Mouse (Mus musculus): ENCODE measurements around the gene Lmcd1. TPM values are rescaled to one million over a fixed set of nuclear protein-coding genes. Genes with fewer than 3 reads are reported as not detected.

The Lmcd1 gene
- polyA plus RNA-seq, 1 experiment from 2014 or later = 3.2 TPM

DNA sequence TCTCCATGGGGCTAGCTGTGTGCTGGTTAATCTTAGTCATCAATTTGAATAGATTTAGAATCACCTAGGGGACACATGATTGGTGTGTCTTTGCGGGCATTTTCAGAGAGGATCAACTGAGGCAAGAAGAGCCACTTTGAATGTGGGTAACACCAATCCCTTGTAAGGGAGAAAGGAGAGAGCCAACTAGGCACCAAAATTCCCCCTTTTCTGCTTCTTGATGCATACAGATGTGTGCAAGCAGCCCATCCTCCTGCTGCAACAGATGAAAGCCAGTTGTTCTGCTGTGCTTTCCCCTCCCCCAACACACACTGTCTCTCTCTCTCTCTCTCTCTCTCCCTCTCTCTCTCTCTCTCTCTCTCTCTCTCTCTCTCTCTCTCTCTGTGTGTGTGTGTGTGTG is 9.2 kb upstream of the Lmcd1 start:
- Histone ChIP-seq H3K4me1 (replicated peaks) (no peaks in the 10 kb centered on the region), H3K4me2 (no peak overlapping the region), H3K27ac (replicated peaks) (no peak overlapping the region), H3K9ac (no peak overlapping the region), H3K9me3 (replicated peaks) (no peaks in the 10 kb centered on the region), H3K27me3 (no peaks in the 10 kb centered on the region; the same call in 1 of the 2 replicates), H3K36me3 (replicated peaks) (no peaks in the 10 kb centered on the region), H3K4me3 (replicated peaks) (no peak overlapping the region)
- 66% methylated on average over 1 of the region's 1 CpGs for WGBS (ENCODE audit: insufficient replicate concordance)
- ATAC-seq (ENCODE audit: insufficient read depth) = no peak

DNA sequence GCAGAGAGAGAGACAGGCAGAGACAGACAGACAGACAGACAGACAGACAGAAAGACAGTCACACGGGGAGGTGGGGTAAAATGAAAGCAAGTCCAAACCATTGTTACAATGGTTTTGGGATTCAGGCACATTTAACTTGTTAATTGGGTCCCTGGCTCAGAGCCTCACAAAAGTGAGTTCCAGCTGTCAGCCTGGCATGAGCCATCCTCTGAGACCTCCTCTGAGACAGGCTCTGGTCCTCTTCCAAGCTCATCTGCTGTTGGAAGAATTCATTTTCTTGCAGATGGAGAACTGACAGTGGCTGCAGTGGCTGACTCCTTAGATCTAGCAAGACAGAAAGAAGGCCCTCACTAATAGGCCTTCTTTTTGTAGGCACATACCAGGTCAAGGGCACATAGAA is 6.9 kb upstream of the Lmcd1 start:
- WGBS (ENCODE audit: insufficient replicate concordance) = 36% methylated on average over 1 of the region's 1 CpGs
- no peak for ATAC-seq (ENCODE audit: insufficient read depth)

DNA sequence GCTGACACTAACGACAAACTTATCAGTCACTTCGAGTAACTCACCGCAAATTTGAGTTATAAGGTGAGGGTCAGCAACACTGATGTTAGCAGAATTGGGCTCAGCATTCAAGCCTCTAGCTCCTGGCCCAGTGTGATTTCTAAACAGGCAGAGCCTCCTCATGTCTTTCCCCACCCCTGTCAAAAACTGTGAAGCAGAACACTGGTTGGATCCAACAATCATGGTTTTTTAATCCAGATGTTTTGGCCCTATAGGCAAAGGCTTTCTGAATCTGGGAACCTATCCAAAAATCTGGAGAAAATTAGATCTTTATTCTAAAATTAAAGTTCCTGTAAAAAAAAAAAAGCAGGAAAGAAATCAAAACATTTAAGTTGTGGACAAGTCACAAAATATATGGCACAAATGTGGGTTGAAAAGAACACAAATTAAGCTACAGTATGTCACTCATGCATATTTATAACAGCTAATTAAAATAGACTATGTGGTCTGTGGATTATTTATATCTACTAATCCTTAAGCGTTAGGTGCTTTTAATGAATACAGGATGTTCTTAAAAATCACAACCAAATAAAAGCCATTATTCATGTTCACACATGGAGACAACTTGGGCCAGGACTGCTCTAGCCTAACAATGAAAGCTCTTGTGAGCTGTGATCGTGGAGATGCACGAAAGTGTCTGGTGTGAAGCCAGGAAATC is 5.7 kb upstream of the Lmcd1 start:
- H3K4me2 ChIP-seq = no peak overlapping the region
- H3K27ac ChIP-seq (replicated peaks) = no peak overlapping the region

More for the DNA sequence above, 6.9 kb upstream of the Lmcd1 start:
- H3K4me2 ChIP-seq = no peak overlapping the region
- no peak overlapping the region for H3K9ac ChIP-seq
- no peaks in the 10 kb centered on the region for H3K36me3 ChIP-seq (replicated peaks)
- no peak overlapping the region for H3K4me3 ChIP-seq (replicated peaks)
- no peak overlapping the region for H3K27ac ChIP-seq (replicated peaks)
- H3K27me3 ChIP-seq = no peaks in the 10 kb centered on the region; the same call in 1 of the 2 replicates
- no peaks in the 10 kb centered on the region for H3K4me1 ChIP-seq (replicated peaks)
- H3K9me3 ChIP-seq (replicated peaks) = no peaks in the 10 kb centered on the region

DNA sequence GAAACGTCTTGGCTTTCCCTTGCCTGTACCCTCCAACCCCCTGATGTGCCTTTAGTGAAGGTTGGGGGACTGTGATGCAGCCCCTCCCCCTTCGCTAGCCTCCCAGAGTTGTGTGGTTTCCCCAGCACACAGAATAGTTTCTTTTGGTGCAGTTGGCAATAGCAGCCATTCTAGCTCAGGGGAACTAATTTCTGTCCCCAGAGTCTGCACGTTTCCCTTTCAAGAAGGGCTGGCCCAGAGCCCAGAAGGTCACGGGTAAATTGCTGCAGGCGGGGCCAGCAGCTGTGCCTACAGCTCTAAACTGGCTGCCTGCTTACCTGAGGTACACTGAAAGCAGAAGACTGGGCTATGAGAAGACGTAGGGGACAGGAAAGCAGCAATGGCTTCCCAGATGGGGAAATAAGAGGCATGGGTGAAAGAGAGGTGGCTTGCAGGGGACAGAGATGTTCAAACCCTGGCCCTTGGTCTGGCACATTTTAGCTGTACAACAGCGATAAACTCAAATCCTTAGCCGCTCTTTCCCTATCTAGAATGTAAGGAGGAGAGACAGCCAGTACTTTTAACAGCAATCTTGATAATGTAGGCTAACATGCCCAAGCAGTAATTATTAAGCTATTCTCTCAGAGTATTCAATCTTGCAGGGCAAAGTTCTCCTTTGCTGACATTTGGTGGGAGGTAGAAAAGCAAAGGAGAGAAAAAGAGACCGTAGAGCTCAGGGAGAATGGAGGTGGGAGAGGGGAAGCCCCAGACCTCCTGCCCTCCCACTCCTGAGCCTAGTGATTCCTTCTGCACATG is 900 bp downstream of the Lmcd1 start:
- WGBS (ENCODE audit: insufficient replicate concordance) = 31% methylated on average over 9 of the region's 9 CpGs
- H3K27ac ChIP-seq (replicated peaks) = no peak overlapping the region
- ATAC-seq (ENCODE audit: insufficient read depth) = no peak
- H3K4me3 ChIP-seq (replicated peaks) = no peak overlapping the region
- H3K27me3 ChIP-seq = peaks cover 18% of the 10 kb centered on the region
- no peaks in the 10 kb centered on the region for H3K9me3 ChIP-seq (replicated peaks)
- H3K9ac ChIP-seq = no peak overlapping the region
- H3K4me2 ChIP-seq = 0 out of 2 replicates have a peak overlapping the region, but pooled peaks have one; percentile 43
- H3K4me1 ChIP-seq (replicated peaks) = no peaks in the 10 kb centered on the region; the same call in 1 of the 2 replicates
- no peaks in the 10 kb centered on the region for H3K36me3 ChIP-seq (replicated peaks)

More for the DNA sequence above, 5.7 kb upstream of the Lmcd1 start:
- ATAC-seq (ENCODE audit: insufficient read depth) = no peak
- Histone ChIP-seq H3K9ac (no peak overlapping the region), H3K27me3 (no peaks in the 10 kb centered on the region; the same call in none of the 2 replicates), H3K9me3 (replicated peaks) (no peaks in the 10 kb centered on the region), H3K4me3 (replicated peaks) (no peak overlapping the region), H3K4me1 (replicated peaks) (no peaks in the 10 kb centered on the region), H3K36me3 (replicated peaks) (no peaks in the 10 kb centered on the region)
- WGBS (ENCODE audit: insufficient replicate concordance) = 65% methylated on average over 6 of the region's 6 CpGs

DNA sequence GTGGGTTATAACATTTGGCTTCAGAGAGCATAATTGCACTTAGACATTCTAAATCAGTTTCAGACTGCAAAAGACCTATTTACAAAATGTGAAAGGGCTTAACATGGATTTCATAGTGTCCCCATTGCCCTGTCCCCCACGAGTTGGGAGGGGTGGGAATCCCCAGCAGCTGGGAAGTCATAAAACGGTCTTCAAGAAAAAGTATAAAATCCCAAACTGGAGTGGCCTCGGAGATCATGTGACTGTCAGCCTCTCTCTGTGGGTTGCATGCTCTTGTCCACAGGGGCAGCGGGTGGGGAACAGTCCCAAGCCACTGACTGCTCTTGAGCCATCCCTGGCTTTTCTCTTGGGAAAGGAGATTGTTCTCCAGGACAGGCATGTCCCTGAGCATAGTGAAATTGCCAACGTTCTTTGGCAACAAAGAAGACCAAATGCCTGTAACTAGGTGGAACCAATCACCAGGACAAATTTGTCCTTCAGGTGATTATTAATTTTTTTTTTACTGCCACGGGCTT is 2.2 kb downstream of the Lmcd1 start:
- no peak for ATAC-seq (ENCODE audit: insufficient read depth)
- Histone ChIP-seq H3K9ac (no peak overlapping the region), H3K27me3 (peaks cover 18% of the 10 kb centered on the region), H3K4me3 (replicated peaks) (no peak overlapping the region), H3K27ac (replicated peaks) (no peak overlapping the region), H3K9me3 (replicated peaks) (no peaks in the 10 kb centered on the region), H3K36me3 (replicated peaks) (no peaks in the 10 kb centered on the region), H3K4me2 (no peak overlapping the region), H3K4me1 (replicated peaks) (no peaks in the 10 kb centered on the region; the same call in 1 of the 2 replicates)
- WGBS (ENCODE audit: insufficient replicate concordance) = 57% methylated on average over 6 of the region's 6 CpGs

DNA sequence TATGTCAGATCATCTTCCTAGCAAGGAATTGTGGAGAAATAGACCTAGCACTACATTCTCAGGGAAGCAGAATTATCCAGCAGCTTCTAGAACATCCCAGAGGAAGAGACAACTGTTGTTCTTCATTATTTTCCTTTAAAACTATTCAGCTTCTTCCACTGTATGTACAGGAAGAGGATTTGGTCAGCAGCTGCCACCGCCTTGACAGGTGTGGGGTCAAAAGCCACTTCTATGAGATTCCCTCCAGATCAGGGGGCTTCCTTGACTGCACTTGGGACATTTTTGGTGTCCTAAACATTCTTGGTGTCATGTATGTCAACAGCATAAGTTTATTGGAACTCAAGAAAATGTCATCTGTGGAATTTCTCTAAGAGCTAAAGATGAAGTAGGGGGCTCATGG is 5.2 kb downstream of the Lmcd1 start:
- Histone ChIP-seq H3K9me3 (replicated peaks) (no peaks in the 10 kb centered on the region), H3K4me2 (no peak overlapping the region), H3K27ac (replicated peaks) (no peak overlapping the region), H3K27me3 (peaks cover 11% of the 10 kb centered on the region; the same call in 1 of the 2 replicates), H3K4me3 (replicated peaks) (no peak overlapping the region), H3K36me3 (replicated peaks) (no peaks in the 10 kb centered on the region), H3K9ac (no peak overlapping the region), H3K4me1 (replicated peaks) (no peaks in the 10 kb centered on the region; the same call in 1 of the 2 replicates)
- 60% methylated on average over 1 of the region's 1 CpGs for WGBS (ENCODE audit: insufficient replicate concordance)
- ATAC-seq (ENCODE audit: insufficient read depth) = no peak

DNA sequence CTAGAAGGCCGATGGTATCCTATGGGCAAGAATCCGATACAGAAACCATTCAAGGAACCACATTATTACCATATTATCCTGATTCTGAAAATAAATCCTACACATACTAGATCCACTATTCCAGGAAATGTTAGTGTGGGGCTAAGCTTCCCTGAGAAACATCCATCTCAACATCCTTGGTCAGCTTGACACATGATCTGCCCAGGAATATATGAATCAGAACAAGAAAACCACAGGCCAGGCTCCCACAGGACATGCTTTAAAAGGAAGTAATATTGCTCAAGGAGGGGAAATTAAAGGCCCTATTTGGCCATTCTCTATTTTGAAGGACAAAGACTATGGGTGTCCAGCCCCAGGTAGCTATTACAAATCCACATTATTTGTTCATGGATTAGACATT is 6.6 kb downstream of the Lmcd1 start:
- no peak overlapping the region for H3K27ac ChIP-seq (replicated peaks)
- no peak overlapping the region for H3K4me2 ChIP-seq
- no peaks in the 10 kb centered on the region for H3K4me1 ChIP-seq (replicated peaks)
- no peaks in the 10 kb centered on the region for H3K36me3 ChIP-seq (replicated peaks)
- H3K27me3 ChIP-seq = no peaks in the 10 kb centered on the region
- WGBS (ENCODE audit: insufficient replicate concordance) = 63% methylated on average over 2 of the region's 2 CpGs
- ATAC-seq (ENCODE audit: insufficient read depth) = no peak
- H3K9me3 ChIP-seq (replicated peaks) = no peaks in the 10 kb centered on the region
- H3K9ac ChIP-seq = no peak overlapping the region
- H3K4me3 ChIP-seq (replicated peaks) = no peak overlapping the region

DNA sequence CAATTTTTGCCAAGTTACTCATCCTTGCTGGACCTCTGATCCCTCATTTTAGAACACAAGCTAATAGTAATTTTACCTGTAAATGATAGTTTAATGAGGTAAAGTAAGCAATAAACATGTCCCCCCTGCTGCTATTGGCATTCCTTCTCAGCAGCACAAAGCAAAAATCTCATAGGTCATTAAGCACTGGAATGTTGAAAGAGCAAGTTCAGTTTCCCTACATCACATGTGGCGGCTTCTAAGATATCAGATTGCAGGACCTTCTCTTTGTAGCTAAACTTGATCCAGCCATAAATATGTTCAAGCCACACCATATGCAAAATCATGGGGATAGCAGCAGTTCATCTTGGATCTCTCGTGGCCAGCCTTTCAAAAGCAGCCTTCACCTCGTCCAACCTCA is 7.4 kb downstream of the Lmcd1 start:
- H3K27ac ChIP-seq (replicated peaks) = no peak overlapping the region
- ATAC-seq (ENCODE audit: insufficient read depth) = no peak
- H3K4me3 ChIP-seq (replicated peaks) = no peak overlapping the region
- 46% methylated on average over 3 of the region's 3 CpGs for WGBS (ENCODE audit: insufficient replicate concordance)
- H3K9me3 ChIP-seq (replicated peaks) = no peaks in the 10 kb centered on the region
- no peaks in the 10 kb centered on the region for H3K27me3 ChIP-seq
- no peak overlapping the region for H3K9ac ChIP-seq
- H3K36me3 ChIP-seq (replicated peaks) = no peaks in the 10 kb centered on the region
- H3K4me1 ChIP-seq (replicated peaks) = no peaks in the 10 kb centered on the region
- no peak overlapping the region for H3K4me2 ChIP-seq

DNA sequence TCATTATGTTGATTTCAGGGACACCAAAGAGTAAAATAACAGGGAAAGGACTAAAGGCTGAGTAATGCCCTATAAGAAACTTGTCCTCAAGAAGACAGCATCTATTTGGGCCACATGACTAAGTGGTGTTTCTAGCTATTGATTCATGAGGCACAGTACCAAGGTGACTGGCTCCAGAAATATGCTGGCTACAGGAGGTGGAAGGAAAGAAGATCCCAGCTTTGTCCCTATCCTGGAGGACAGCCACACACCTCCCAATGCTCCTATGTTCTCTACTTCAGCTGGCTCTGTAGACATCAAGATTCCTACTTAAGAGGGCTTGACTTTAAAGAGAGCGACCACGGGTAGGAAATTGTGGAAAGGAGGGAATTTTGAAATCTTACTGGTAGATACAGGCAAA is 8.4 kb downstream of the Lmcd1 start:
- H3K9ac ChIP-seq = no peak overlapping the region
- no peak overlapping the region for H3K27ac ChIP-seq (replicated peaks)
- no peaks in the 10 kb centered on the region for H3K4me1 ChIP-seq (replicated peaks)
- no peaks in the 10 kb centered on the region for H3K36me3 ChIP-seq (replicated peaks)
- no peaks in the 10 kb centered on the region for H3K9me3 ChIP-seq (replicated peaks)
- H3K27me3 ChIP-seq = no peaks in the 10 kb centered on the region
- no peak overlapping the region for H3K4me2 ChIP-seq
- WGBS (ENCODE audit: insufficient replicate concordance) = 75% methylated on average over 2 of the region's 2 CpGs
- ATAC-seq (ENCODE audit: insufficient read depth) = no peak
- H3K4me3 ChIP-seq (replicated peaks) = no peak overlapping the region

DNA sequence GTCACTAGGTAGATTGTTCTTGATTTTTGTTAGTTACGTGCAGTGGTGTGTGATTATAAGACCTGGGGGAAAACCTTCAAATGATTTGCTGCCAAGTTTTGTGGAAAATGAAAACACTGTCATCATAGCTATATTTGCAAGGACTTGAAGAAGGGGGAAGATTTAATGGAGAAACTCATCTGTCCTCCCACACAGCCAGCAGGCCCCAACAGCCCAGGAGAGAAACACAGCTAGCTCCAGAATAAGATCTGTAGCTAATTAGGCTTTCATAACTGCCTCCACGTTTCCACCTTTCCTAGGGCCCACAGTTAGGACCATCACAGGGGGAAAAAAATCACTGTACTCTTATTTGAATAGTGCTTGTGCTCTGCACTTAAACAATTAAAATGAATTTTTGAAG is 10.5 kb downstream of the Lmcd1 start:
- ATAC-seq (ENCODE audit: insufficient read depth) = no peak
- 67% methylated on average over 2 of the region's 2 CpGs for WGBS (ENCODE audit: insufficient replicate concordance)

DNA sequence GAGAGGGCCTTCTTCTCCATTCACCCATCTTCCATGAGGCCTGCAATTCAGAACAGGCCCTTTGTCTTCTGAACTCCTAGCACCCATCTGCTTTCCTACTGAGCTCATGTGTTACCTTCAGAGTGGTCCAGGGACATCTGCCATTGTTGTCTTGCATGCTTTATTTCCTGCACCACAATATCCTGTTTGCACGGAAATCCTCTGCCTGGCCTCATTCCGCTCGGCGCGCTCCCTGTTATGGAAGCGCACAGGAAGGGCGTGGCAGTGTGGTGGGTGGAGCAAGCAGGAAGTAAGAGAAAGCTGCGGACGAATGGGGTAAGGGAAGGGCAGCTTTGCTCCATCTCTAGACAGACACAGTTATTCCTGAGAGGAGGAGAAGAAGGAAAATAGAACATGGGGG is 14.1 kb downstream of the Lmcd1 start:
- Histone ChIP-seq H3K9ac (no peak overlapping the region), H3K4me3 (replicated peaks) (no peak overlapping the region), H3K27me3 (no peaks in the 10 kb centered on the region), H3K4me1 (replicated peaks) (no peaks in the 10 kb centered on the region), H3K36me3 (replicated peaks) (no peaks in the 10 kb centered on the region), H3K4me2 (no peak overlapping the region), H3K27ac (replicated peaks) (no peak overlapping the region), H3K9me3 (replicated peaks) (no peaks in the 10 kb centered on the region)
- WGBS (ENCODE audit: insufficient replicate concordance) = 49% methylated on average over 9 of the region's 9 CpGs
- no peak for ATAC-seq (ENCODE audit: insufficient read depth)

More for the DNA sequence above, 10.5 kb downstream of the Lmcd1 start:
- H3K36me3 ChIP-seq (replicated peaks) = no peaks in the 10 kb centered on the region
- H3K27me3 ChIP-seq = no peaks in the 10 kb centered on the region
- no peaks in the 10 kb centered on the region for H3K4me1 ChIP-seq (replicated peaks)
- no peaks in the 10 kb centered on the region for H3K9me3 ChIP-seq (replicated peaks)
- no peak overlapping the region for H3K27ac ChIP-seq (replicated peaks)
- no peak overlapping the region for H3K4me2 ChIP-seq
- H3K4me3 ChIP-seq (replicated peaks) = no peak overlapping the region
- no peak overlapping the region for H3K9ac ChIP-seq
